Mouse (Mus musculus) liver, adult 2 months (tissue): Measurements from ENCODE around the gene Gm11541. TPM values are rescaled to one million over a fixed set of nuclear protein-coding genes. Genes with fewer than 3 reads are reported as not detected.

ENCODE experiments used
- DNase-seq: peaks from one replicate; pipeline ENCODE4 v3.0.0-alpha.2; 2011; ENCODE audit warnings: low read depth, low spot score; ENCODE audit errors: extremely low read depth
- H3K27ac ChIP-seq: fragments of 200-500 bp; replicated peaks from 2 replicates; pipeline ENCODE4 v1.5.1; 2012; ENCODE audit warnings: low read depth, mild to moderate bottlenecking, control low read depth, inconsistent platforms, low read length; ENCODE audit not compliant: insufficient read depth
- H3K27me3 ChIP-seq: fragments of 200-500 bp; 2 replicates; pipeline ENCODE4 v1.6.1; 2012; ENCODE audit warnings: mild to moderate bottlenecking, moderate library complexity, low read length, inconsistent platforms; ENCODE audit not compliant: control insufficient read depth, insufficient read depth
- H3K36me3 ChIP-seq: fragments of 200-500 bp; 2 replicates; pipeline ENCODE4 v1.6.1; 2012; ENCODE audit warnings: low read length, inconsistent platforms; ENCODE audit not compliant: control insufficient read depth, insufficient read depth
- H3K4me1 ChIP-seq: fragments of 200-500 bp; 2 replicates; pipeline ENCODE4 v1.6.1; 2011; ENCODE audit warnings: low read length; ENCODE audit not compliant: control insufficient read depth, insufficient read depth
- H3K4me3 ChIP-seq: fragments of 200-500 bp; 2 replicates; pipeline ENCODE4 v1.5.1; 2011; ENCODE audit warnings: low read depth, mild to moderate bottlenecking, control low read depth, low read length, moderate library complexity; ENCODE audit not compliant: insufficient read depth
- H3K79me2 ChIP-seq: fragments of 200-500 bp; 2 replicates; pipeline ENCODE4 v1.6.1; 2012; ENCODE audit warnings: inconsistent platforms, mild to moderate bottlenecking, low read length, moderate library complexity; ENCODE audit not compliant: control insufficient read depth, insufficient read depth
- H3K9ac ChIP-seq: fragments of 200-500 bp; 2 replicates; pipeline ENCODE4 v1.6.1; 2012; ENCODE audit warnings: low read depth, mild to moderate bottlenecking, control low read depth, inconsistent platforms, low read length
- CTCF ChIP-seq: fragments of 200-500 bp; IDR thresholded peaks from 2 replicates; pipeline ENCODE4 v1.5.1; 2011; ENCODE audit warnings: low read depth, low read length, control low read depth
- POLR2A ChIP-seq: fragments of 200-500 bp; IDR thresholded peaks from 2 replicates; pipeline ENCODE4 v1.6.1; 2011; ENCODE audit warnings: low read length, control low read depth; ENCODE audit not compliant: insufficient read depth; ENCODE audit errors: extremely low read depth
- WGBS: fragments of 180-500 bp; shearing (Covaris S2); methylation state at CpG from one replicate; pipeline ENCODE4 v1.1.7; 2018; 5-methylcytosine and 5-hydroxymethylcytosine counted together
- polyA plus RNA-seq: library from polyadenylated mRNA; depleted of rRNA; stranded (reverse); fragments of >200 nt; gene quantifications from 2 replicates; pipeline ENCODE4 v1.2.3, GENCODE M21; 2012; rRNA removed
- total RNA-seq: library from RNA; depleted of rRNA; stranded (reverse); fragments of >200 nt; gene quantifications from 2 replicates; pipeline ENCODE4 v1.2.3, GENCODE M21; 2014; rRNA removed

Gm11541 gene
- not detected in 2 replicates for total RNA-seq
- polyA plus RNA-seq, result not detected in 2 replicates

DNA sequence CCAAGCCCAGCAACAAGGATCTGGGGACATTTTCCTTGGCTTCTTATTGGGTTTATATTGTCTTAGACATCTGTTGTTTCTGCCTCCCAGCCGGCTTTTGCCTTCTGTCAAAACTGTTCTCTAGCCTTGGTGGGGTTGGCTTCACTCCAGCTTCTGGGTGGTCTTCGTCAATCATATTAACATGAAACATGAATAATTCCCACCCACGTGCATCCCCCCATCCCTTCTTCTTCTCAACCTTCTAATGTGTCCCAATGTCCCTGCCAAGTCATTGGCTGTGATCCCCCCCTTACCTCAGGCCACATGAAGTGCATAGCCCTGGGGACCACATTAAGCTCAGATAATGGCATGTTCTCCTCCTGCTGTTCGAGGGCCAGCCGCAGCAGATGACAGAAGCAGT lies at the start of gene Gm11541:
Gm11541 (minus strand) TSS at position 28 of the 400 bp plus-strand sequence.
- WGBS, result 94% methylated on average over 5 of the region's 5 CpGs
- H3K27ac ChIP-seq, result no peak within 1 kb of the TSS
- no peaks in the 10 kb centered on the region for H3K27me3 ChIP-seq
- DNase-seq, result no peak
- H3K79me2 ChIP-seq, result no peaks in the 10 kb centered on the region
- H3K4me1 ChIP-seq, result peaks cover 3% of the 10 kb centered on the region; the same call in 1 of the 2 replicates
- TF ChIP-seq POLR2A (no peak), CTCF (no peak)
- H3K4me3 ChIP-seq, result no peak within 1 kb of the TSS
- no peak within 1 kb of the TSS for H3K9ac ChIP-seq
- no peaks in the 10 kb centered on the region for H3K36me3 ChIP-seq

DNA sequence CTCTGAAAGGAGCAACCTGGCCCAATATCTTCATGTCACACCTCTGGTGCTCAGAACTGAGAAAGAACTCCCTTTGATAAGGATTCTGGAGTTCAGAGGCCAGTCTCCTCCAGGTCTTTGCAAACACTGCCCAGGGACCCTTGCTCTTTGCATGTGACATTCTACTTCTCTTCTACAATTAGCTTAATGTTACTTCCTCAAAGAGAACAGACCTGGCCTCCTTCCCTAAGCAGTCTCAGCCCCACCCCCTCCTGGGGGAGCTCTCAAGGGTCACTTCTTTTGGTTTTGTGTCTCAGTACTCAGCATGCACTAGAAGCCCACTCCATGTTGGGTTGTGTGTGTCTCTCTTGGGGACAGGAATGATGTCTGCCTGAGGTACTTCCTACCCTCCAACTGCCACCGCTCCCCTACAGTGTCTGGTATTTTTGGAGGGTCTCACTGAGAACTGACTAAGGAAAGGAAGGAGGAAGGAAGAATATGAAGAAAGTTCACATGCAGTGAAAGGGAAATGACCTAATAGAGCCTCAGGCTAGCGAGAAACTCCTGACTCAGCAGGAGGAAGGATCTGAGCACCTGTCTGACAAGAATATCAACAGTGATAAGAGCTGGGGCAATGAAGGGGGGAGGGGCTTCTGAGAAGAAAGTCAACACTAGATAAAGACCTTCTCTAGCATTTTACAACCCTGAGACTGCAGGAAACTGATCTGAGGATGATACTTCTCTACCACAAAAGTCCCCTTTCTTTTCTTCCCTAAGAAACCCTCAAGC lies 48.8 kb upstream of the Gm11541 start:
- H3K9ac ChIP-seq, result no peak overlapping the region
- no peak for TF ChIP-seq POLR2A
- no peak for TF ChIP-seq CTCF
- H3K27me3 ChIP-seq, result no peaks in the 10 kb centered on the region
- H3K27ac ChIP-seq, result no peak overlapping the region
- 47% methylated on average over 2 of the region's 2 CpGs for WGBS
- H3K4me3 ChIP-seq, result no peak overlapping the region
- DNase-seq, result no peak
- no peaks in the 10 kb centered on the region for H3K4me1 ChIP-seq
- H3K79me2 ChIP-seq, result no peaks in the 10 kb centered on the region
- no peaks in the 10 kb centered on the region for H3K36me3 ChIP-seq

DNA sequence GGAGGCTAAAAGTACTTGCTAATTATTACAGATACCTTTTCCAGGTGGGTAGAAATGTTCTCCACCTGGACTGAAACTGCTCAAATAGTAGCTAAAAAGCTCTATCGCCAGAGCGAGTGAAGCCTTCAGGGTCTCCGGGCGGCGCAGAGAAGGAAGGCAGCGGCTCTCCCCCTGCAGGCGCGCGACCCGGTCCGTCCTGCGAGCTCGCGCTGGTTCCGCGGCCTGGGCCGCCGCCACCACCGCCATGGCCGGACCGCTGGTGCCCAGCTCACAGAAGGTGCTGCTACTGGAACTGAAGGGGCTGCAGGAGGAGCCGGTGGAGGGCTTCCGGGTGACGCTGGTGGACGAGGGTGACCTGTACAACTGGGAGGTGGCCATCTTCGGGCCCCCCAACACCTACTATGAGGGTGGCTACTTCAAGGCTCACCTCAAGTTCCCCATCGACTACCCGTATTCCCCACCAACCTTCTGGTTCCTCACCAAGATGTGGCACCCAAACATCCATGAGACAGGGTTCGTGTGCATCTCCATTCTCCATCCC lies 37.5 kb upstream of the Gm11541 start, which contains the start of gene Cdc34b:
Cdc34b (plus strand) TSS at position 51 of the 541 bp plus-strand sequence.
- Histone ChIP-seq H3K4me1 (no peaks in the 10 kb centered on the region), H3K9ac (no peak within 1 kb of the TSS), H3K27me3 (no peaks in the 10 kb centered on the region), H3K27ac (no peak within 1 kb of the TSS), H3K4me3 (no peak within 1 kb of the TSS), H3K79me2 (no peaks in the 10 kb centered on the region), H3K36me3 (no peaks in the 10 kb centered on the region)
- WGBS, result 81% methylated on average over 29 of the region's 29 CpGs
- TF ChIP-seq POLR2A, result no peak
- no peak for TF ChIP-seq CTCF
- DNase-seq, result no peak

DNA sequence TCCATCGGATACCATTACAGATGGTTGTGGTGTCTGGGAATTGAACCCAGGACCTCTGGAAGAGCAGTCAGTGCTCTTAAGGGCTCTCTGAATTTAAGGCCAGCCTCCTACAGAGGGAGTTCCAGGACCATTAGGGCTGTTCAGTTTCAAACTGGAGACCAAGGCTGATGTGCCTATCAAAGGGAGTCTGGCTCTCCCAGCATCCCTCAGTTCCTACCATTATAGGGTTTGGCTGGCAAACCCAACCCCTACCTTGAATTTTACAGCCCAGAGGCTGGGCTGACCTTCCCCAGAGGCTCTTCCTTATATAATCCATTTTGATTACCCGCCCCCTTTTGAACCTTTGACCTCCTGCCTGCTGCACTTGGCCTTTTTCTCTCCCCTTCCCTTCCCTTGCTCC lies 31.4 kb upstream of the Gm11541 start:
- 72% methylated on average over 2 of the region's 2 CpGs for WGBS
- H3K36me3 ChIP-seq, result no peaks in the 10 kb centered on the region
- no peaks in the 10 kb centered on the region for H3K79me2 ChIP-seq
- H3K9ac ChIP-seq, result no peak overlapping the region
- TF ChIP-seq CTCF (no peak), POLR2A (no peak)
- no peaks in the 10 kb centered on the region for H3K4me1 ChIP-seq
- H3K27me3 ChIP-seq, result no peaks in the 10 kb centered on the region
- H3K27ac ChIP-seq, result no peak overlapping the region
- DNase-seq, result no peak
- H3K4me3 ChIP-seq, result no peak overlapping the region

DNA sequence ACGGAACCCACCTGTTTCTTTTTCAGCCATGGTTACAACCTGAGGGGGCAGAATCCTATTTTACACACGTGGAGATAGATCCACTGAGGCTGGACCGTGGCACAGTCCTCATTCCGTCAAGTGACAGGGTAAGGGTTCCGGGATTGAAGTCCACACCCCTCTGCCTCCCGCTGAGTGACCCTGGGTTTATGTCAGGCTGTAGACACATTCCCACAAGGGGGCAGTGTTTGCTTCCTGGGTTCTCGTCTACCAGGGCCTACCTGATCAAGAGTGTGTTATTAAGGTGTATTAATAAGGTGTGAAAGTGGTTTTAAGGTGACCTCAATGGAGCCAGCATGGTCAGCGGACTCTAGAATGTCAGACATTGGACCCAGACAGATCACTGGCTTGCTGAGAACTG lies 28.5 kb upstream of the Gm11541 start:
- H3K4me3 ChIP-seq, result no peak overlapping the region
- H3K27me3 ChIP-seq, result no peaks in the 10 kb centered on the region
- TF ChIP-seq CTCF, result peak; percentile 61
- TF ChIP-seq POLR2A, result no peak
- no peaks in the 10 kb centered on the region for H3K4me1 ChIP-seq
- WGBS, result 37% methylated on average over 8 of the region's 8 CpGs
- no peak overlapping the region for H3K9ac ChIP-seq
- H3K36me3 ChIP-seq, result no peaks in the 10 kb centered on the region
- DNase-seq, result peak; percentile 58
- no peaks in the 10 kb centered on the region for H3K79me2 ChIP-seq
- no peak overlapping the region for H3K27ac ChIP-seq

DNA sequence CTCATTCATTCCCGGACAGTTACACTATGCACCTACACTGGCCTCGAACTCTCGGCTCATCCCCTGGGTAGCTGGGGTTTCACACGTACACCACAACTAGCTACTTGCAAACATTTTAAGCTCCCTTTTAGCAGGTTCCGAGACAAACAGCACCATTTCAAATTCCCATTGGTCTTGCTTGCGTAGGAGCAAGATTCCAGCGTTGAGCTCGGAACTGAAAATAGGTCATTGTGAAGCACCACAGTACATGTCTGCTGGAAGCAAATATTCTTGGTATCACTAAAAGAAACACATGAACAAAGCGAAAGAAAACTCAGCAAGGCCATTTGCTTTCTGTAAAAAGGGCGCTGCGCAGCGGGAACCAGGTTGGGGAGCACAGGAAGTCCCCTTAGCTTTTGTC lies 26.9 kb upstream of the Gm11541 start:
- H3K27ac ChIP-seq, result no peak overlapping the region
- TF ChIP-seq POLR2A (no peak), CTCF (no peak)
- WGBS, result 88% methylated on average over 12 of the region's 12 CpGs
- H3K79me2 ChIP-seq, result no peaks in the 10 kb centered on the region
- no peaks in the 10 kb centered on the region for H3K4me1 ChIP-seq
- no peak for DNase-seq
- no peaks in the 10 kb centered on the region for H3K27me3 ChIP-seq
- H3K36me3 ChIP-seq, result no peaks in the 10 kb centered on the region
- H3K4me3 ChIP-seq, result no peak overlapping the region
- H3K9ac ChIP-seq, result no peak overlapping the region
